ENCODE assay signal across 17 mouse cellular contexts in genomic region chr8:11091675-11092345, GRCm38 (mm10).
DNase-seq lines count a peak whose midpoint lies in the region; ATAC-seq and TF ChIP-seq lines count a peak whose summit lies in the region.
"Had no signal": no experiment of that assay in that cellular context is flagged by ENCODE, and none has a peak within 500 bp of the region (broad histone marks: within the 10 kb centered on the region; RNA-seq: fewer than 3 reads in every experiment).

No protein-coding gene starts in this region.

- H3K9me3 ChIP-seq in forebrain, embryonic 10.5 days = no peaks in the 10 kb centered on the region
- no peaks in the 10 kb centered on the region for H3K9me3 ChIP-seq in forebrain, embryonic 15.5 days
- H3K9me3 ChIP-seq in intestine, embryonic 15.5 days = no peaks in the 10 kb centered on the region
- no peaks in the 10 kb centered on the region for H3K9me3 ChIP-seq in intestine, postnatal 0 days (ENCODE audit: control insufficient read depth)
- H3K9me3 ChIP-seq in liver, postnatal 0 days (ENCODE audit: low read length) = no peaks in the 10 kb centered on the region
- H3K9me3 ChIP-seq: forebrain, embryonic 13.5 days; hindbrain, embryonic 13.5 days had no signal

- 88% methylated on average over 3 of the region's 3 CpGs for WGBS in forebrain, embryonic 10.5 days
- WGBS in forebrain, embryonic 15.5 days = 89% methylated on average over 3 of the region's 3 CpGs
- 57% methylated on average over 3 of the region's 3 CpGs for WGBS in intestine, embryonic 15.5 days
- WGBS in intestine, postnatal 0 days = 43% methylated on average over 3 of the region's 3 CpGs
- 29% methylated on average over 3 of the region's 3 CpGs for WGBS in liver, postnatal 0 days (ENCODE audit: insufficient replicate concordance)

- no peak for TF ChIP-seq CTCF in intestine, postnatal 0 days (IDR thresholded peaks at IDR 0.05; ENCODE audit: low read depth)
- TF ChIP-seq CTCF in liver, postnatal 0 days (IDR thresholded peaks at IDR 0.05; ENCODE audit: low read depth) = no peak

- no peak for DNase-seq in forebrain, embryonic 10.5 days (ENCODE audit: extremely low spot score, low spot score)
- peak; percentile 29 for DNase-seq in liver
- DNase-seq in liver, postnatal 0 days = no peak
- DNase-seq in thymus, postnatal 36 days = no peak
- DNase-seq in gastrocnemius, postnatal 25 days = no peak
- DNase-seq: cerebellum, adult 2 months; gastrocnemius, postnatal 14 days; kidney, postnatal 4 days; lung, postnatal 10 days; right cerebral cortex, postnatal 25 days; thymus, adult 18-20 months had no signal

- H3K27me3 ChIP-seq in forebrain, embryonic 10.5 days (ENCODE audit: poor library complexity, severe bottlenecking) = no peaks in the 10 kb centered on the region
- no peaks in the 10 kb centered on the region for H3K27me3 ChIP-seq in forebrain, embryonic 15.5 days
- H3K27me3 ChIP-seq in intestine, embryonic 15.5 days (replicated peaks) = no peaks in the 10 kb centered on the region
- H3K27me3 ChIP-seq in intestine, postnatal 0 days (replicated peaks; ENCODE audit: control insufficient read depth, insufficient read depth, low read length) = no peaks in the 10 kb centered on the region
- no peaks in the 10 kb centered on the region for H3K27me3 ChIP-seq in liver, postnatal 0 days (ENCODE audit: insufficient read depth, low read length)
- H3K27me3 ChIP-seq: forebrain, embryonic 13.5 days; hindbrain, embryonic 13.5 days had no signal

- H3K4me2 ChIP-seq in forebrain, embryonic 15.5 days (replicated peaks) = no peak overlapping the region
- H3K4me2 ChIP-seq in intestine, embryonic 15.5 days (replicated peaks) = no peak overlapping the region
- H3K4me2 ChIP-seq in intestine, postnatal 0 days (replicated peaks; ENCODE audit: low read depth) = no peak overlapping the region
- no peak overlapping the region for H3K4me2 ChIP-seq in liver, postnatal 0 days (ENCODE audit: low read depth, low read length)
- H3K4me2 ChIP-seq: forebrain, embryonic 13.5 days; hindbrain, embryonic 13.5 days had no signal

- H3K9ac ChIP-seq in forebrain, embryonic 15.5 days (replicated peaks) = no peak overlapping the region
- H3K9ac ChIP-seq in intestine, embryonic 15.5 days = no peak overlapping the region
- H3K9ac ChIP-seq in intestine, postnatal 0 days (ENCODE audit: low read depth, low read length) = no peak overlapping the region
- no peak overlapping the region for H3K9ac ChIP-seq in liver, postnatal 0 days (replicated peaks)
- H3K9ac ChIP-seq: forebrain, embryonic 13.5 days; hindbrain, embryonic 13.5 days had no signal

- ATAC-seq in forebrain, embryonic 15.5 days (replicated peaks) = no peak
- peak; percentile 45 for ATAC-seq in intestine, embryonic 15.5 days
- no peak for ATAC-seq in intestine, postnatal 0 days
- peak; percentile 60 for ATAC-seq in liver, postnatal 0 days
- ATAC-seq: forebrain, embryonic 13.5 days; inflammation-experienced regulatory T-cells, adult 6 months had no signal

- H3K36me3 ChIP-seq in forebrain, embryonic 10.5 days (replicated peaks) = no peaks in the 10 kb centered on the region
- no peaks in the 10 kb centered on the region for H3K36me3 ChIP-seq in forebrain, embryonic 15.5 days
- H3K36me3 ChIP-seq in intestine, embryonic 15.5 days = no peaks in the 10 kb centered on the region
- no peaks in the 10 kb centered on the region for H3K36me3 ChIP-seq in intestine, postnatal 0 days (ENCODE audit: control insufficient read depth, insufficient read depth)
- H3K36me3 ChIP-seq in liver, postnatal 0 days (replicated peaks; ENCODE audit: insufficient read depth, low read length) = no peaks in the 10 kb centered on the region
- H3K36me3 ChIP-seq: hindbrain, embryonic 13.5 days had no signal

- no peak overlapping the region for H3K4me3 ChIP-seq in forebrain, embryonic 10.5 days
- H3K4me3 ChIP-seq in forebrain, embryonic 15.5 days = no peak overlapping the region
- H3K4me3 ChIP-seq in intestine, embryonic 15.5 days (replicated peaks) = no peak overlapping the region
- no peak overlapping the region for H3K4me3 ChIP-seq in intestine, postnatal 0 days (ENCODE audit: low read depth, low read length)
- no peak overlapping the region for H3K4me3 ChIP-seq in liver, postnatal 0 days (ENCODE audit: low read depth, low read length)
- H3K4me3 ChIP-seq: forebrain, embryonic 13.5 days; hindbrain, embryonic 13.5 days had no signal

- H3K27ac ChIP-seq in forebrain, embryonic 10.5 days = 0 out of 2 replicates have a peak overlapping the region, but pooled peaks have one; percentile 25
- H3K27ac ChIP-seq in forebrain, embryonic 15.5 days (replicated peaks) = no peak overlapping the region
- no peak overlapping the region for H3K27ac ChIP-seq in intestine, embryonic 15.5 days
- H3K27ac ChIP-seq in intestine, postnatal 0 days (ENCODE audit: low read depth, low read length) = no peak overlapping the region
- no peak overlapping the region for H3K27ac ChIP-seq in liver, postnatal 0 days (ENCODE audit: low read depth)
- H3K27ac ChIP-seq: forebrain, embryonic 13.5 days; hindbrain, embryonic 13.5 days had no signal

- TF ChIP-seq EP300 in liver, postnatal 0 days (IDR thresholded peaks at IDR 0.05; ENCODE audit: low read depth) = peak; percentile 78

- H3K4me1 ChIP-seq in forebrain, embryonic 10.5 days = peaks cover 5% of the 10 kb centered on the region
- no peaks in the 10 kb centered on the region for H3K4me1 ChIP-seq in forebrain, embryonic 15.5 days
- H3K4me1 ChIP-seq in intestine, embryonic 15.5 days (replicated peaks) = no peaks in the 10 kb centered on the region
- H3K4me1 ChIP-seq in intestine, postnatal 0 days (replicated peaks; ENCODE audit: control insufficient read depth, insufficient read depth, low read length) = no peaks in the 10 kb centered on the region; the same call in 1 of the 2 replicates
- 0 out of 2 replicates have a peak, but pooled peaks cover 4% of the 10 kb centered on the region for H3K4me1 ChIP-seq in liver, postnatal 0 days (ENCODE audit: insufficient read depth)
- H3K4me1 ChIP-seq: forebrain, embryonic 13.5 days; hindbrain, embryonic 13.5 days had no signal

Comparison
In these comparisons a context has a peak if more than half of its experiments do, and no peak if none do; other contexts are left out.
1. ATAC-seq: peak in intestine, embryonic 15.5 days (single experiment) and liver, postnatal 0 days (single experiment); none in forebrain, embryonic 15.5 days (single experiment) and intestine, postnatal 0 days (single experiment).